Mouse (Mus musculus) liver, postnatal 0 days (tissue): ENCODE results near the gene Acadm.

Source experiments
- CTCF ChIP-seq: sonication (generic); IDR thresholded peaks from 2 replicates; pipeline ENCODE4 v1.5.1; 2016; ENCODE audit warnings: antibody characterized with exemption, low read depth
- EP300 ChIP-seq: IDR thresholded peaks from 2 replicates; pipeline ENCODE4 v1.6.1; 2016; ENCODE audit warnings: antibody characterized with exemption, low read depth, mild to moderate bottlenecking

DNA sequence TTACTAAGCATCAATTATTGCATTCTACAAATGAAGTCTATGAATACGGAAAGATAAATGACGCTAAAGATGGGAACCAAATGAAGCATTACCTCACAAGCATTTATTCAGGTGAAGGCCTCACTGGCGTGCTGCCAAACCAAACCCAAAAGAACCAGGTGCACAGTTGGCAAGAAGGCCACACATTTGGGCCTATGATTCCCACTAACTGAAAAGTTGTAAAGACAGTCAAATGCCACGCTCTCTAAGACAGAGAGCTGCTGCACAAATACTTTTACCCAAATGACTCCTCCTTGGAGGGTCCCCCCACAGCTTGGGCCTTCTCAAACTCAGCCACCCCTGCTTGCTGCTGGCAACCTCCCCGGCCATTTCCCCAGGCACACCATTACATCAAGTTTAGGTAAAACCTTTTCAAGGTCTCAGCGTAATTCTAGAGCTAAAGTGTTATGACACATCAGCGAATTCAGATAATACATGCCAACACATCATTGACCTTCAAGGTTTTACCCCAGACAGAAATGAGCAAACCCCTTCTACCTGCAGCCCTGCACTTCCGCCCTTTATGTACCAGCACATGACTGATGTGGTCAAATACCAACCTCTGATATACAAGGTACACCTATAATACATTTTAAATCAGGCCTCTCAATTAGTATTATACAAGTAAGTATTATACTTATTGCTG is 33.1 kb downstream of the Acadm start:
- no peak for TF ChIP-seq EP300
- TF ChIP-seq CTCF = no peak
